Mouse (Mus musculus): ENCODE measurements around the gene Commd3. TPM values are rescaled to one million over a fixed set of nuclear protein-coding genes. Genes with fewer than 3 reads are reported as not detected.

Commd3 gene
- polyA plus RNA-seq, 1 experiment from 2014 or later: 198 TPM

Other genes with a start within 250 kb of the Commd3 start
- 31.3 and 34.3 TPM in 2 replicates for gene Bmi1, start 4.6 kb downstream of the Commd3 start, polyA plus RNA-seq (2014; fragmentation: Nextera tagmentation; extraction: Ambion mirVana)
- 0.11 TPM in 1 of 2 replicates, not detected in the other for gene Spag6, start 21.6 kb downstream of the Commd3 start, polyA plus RNA-seq (2014; fragmentation: Nextera tagmentation; extraction: Ambion mirVana)

Measured in hindbrain, embryonic 14.5 days (tissue).